Mouse (Mus musculus): Measurements from ENCODE around the gene Zbtb4.

- TF ChIP-seq POLR2A (IDR thresholded peaks at IDR 0.05; ENCODE audit: low read depth, low read length) (no peak), CTCF (IDR thresholded peaks at IDR 0.05; ENCODE audit: extremely low read depth, insufficient read length, insufficient replicate concordance, low read depth, low read length) (no peak)
These were observed 12.0 kb downstream of the Zbtb4 start for GRCm38 (mm10) chr11:69777504-69778257.
